Mouse (Mus musculus): ENCODE measurements around the gene Psen1.

- TF ChIP-seq CTCF (IDR thresholded peaks at IDR 0.05; ENCODE audit: extremely low read depth, insufficient read depth, insufficient read length, insufficient replicate concordance) (no peak), POLR2A (IDR thresholded peaks at IDR 0.05; ENCODE audit: low read depth, low read length) (no peak)
Observed at GRCm38 (mm10) chr12:83698637-83699036, 10.7 kb downstream of the Psen1 start.

Measured in spleen, adult 2 months (tissue).